Comparison of ENCODE assay signal across 8 mouse cellular contexts in the genomic region with DNA sequence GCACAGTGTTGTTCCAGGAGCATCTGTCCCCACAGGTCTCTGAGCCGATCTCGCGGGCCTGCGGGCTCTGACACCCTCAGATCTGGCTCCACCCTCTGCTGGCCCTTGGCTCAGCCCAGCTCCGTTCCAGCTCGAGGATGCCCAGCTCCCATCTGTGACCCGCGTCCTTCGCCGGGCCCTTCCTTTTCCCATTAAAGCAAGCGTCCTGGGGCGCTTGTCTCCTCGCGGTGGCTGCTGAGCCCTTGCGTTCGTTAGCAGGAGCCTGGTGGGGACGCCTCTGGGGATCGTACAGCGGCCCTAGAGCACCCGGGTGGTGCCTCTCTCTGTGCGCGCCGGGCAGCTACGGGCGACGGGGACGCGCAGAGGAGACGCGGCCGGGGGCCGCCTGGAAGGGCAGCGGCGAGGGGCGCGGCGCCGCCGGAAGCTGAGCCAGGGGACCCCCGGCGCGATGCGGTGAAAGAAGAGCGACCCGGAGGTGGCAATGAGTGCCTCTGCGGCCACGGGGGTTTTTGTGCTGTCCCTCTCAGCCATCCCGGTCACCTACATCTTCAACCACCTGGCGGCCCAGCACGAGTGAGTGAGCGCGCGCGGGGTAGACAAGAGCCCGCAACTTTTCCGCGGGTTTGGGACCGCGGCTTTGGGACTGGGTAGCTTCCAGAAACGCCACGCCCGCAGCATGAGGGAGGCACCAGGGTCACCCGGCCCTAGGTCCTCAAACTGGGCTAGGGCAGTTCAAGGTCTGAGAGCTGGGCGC. TPM values are rescaled to one million over a fixed set of nuclear protein-coding genes. Genes with fewer than 3 reads are reported as not detected.
A peak's percentile ranks its signal among the peaks of the same experiment; 100 is the strongest.
DNase-seq lines count a peak whose midpoint lies in the region; ATAC-seq and TF ChIP-seq lines count a peak whose summit lies in the region.

A gene (plus strand): TSS at position 34 of the 754 bp plus-strand sequence.

- no peaks in the 10 kb centered on the region for H3K79me2 ChIP-seq in heart, adult 2 months (replicated peaks; ENCODE audit: control insufficient read depth, insufficient read depth, low read length)

- peak; percentile 42; the same call in 1 of the 2 replicates for TF ChIP-seq POLR2A in heart, adult 2 months (IDR thresholded peaks at IDR 0.05; ENCODE audit: insufficient read depth, low read depth, low read length)

- H3K27ac ChIP-seq in heart, adult 2 months = peak within 1 kb of the TSS; percentile 60
- H3K27ac ChIP-seq in kidney, postnatal 0 days = peak within 1 kb of the TSS; percentile 51; the same call in 1 of the 2 replicates
- H3K27ac ChIP-seq in liver, postnatal 0 days (ENCODE audit: low read depth) = peak within 1 kb of the TSS; percentile 76
- peak within 1 kb of the TSS; percentile 59 for H3K27ac ChIP-seq in neural tube, embryonic 13.5 days (replicated peaks)

- peaks cover 9% of the 10 kb centered on the region for H3K4me1 ChIP-seq in heart, adult 2 months (ENCODE audit: control insufficient read depth, insufficient read depth, low read length)
- H3K4me1 ChIP-seq in kidney, postnatal 0 days (replicated peaks; ENCODE audit: insufficient read depth, low read length) = peaks cover 6% of the 10 kb centered on the region; the same call in 1 of the 2 replicates
- H3K4me1 ChIP-seq in liver, postnatal 0 days (ENCODE audit: insufficient read depth) = peaks cover 31% of the 10 kb centered on the region
- H3K4me1 ChIP-seq in neural tube, embryonic 13.5 days (replicated peaks) = peaks cover 31% of the 10 kb centered on the region

- peak; percentile 65 for ATAC-seq in kidney, postnatal 0 days (replicated peaks; ENCODE audit: low FRiP score, low read depth)
- peak; percentile 28 for ATAC-seq in liver, postnatal 0 days
- peak; percentile 80 for ATAC-seq in neural tube, embryonic 13.5 days (ENCODE audit: low read depth)
- ATAC-seq in cerebellum, adult (ENCODE audit: insufficient number of reproducible peaks, low FRiP score, low TSS enrichment) = no peak

- peak within 1 kb of the TSS; percentile 98 for H3K4me2 ChIP-seq in kidney, postnatal 0 days (ENCODE audit: low read length)
- peak within 1 kb of the TSS; percentile 65 for H3K4me2 ChIP-seq in liver, postnatal 0 days (ENCODE audit: low read depth, low read length)
- peak within 1 kb of the TSS; percentile 98 for H3K4me2 ChIP-seq in neural tube, embryonic 13.5 days

- under 1% methylated on average over 64 of the region's 64 CpGs for WGBS in heart, adult 2 months
- WGBS in kidney, postnatal 0 days = under 1% methylated on average over 64 of the region's 64 CpGs
- under 1% methylated on average over 61 of the region's 64 CpGs for WGBS in liver, postnatal 0 days (ENCODE audit: insufficient replicate concordance)
- WGBS in neural tube, embryonic 13.5 days = under 1% methylated on average over 64 of the region's 64 CpGs

- H3K36me3 ChIP-seq in heart, adult 2 months (ENCODE audit: control insufficient read depth, insufficient read depth, low read length) = no peaks in the 10 kb centered on the region
- no peaks in the 10 kb centered on the region for H3K36me3 ChIP-seq in kidney, postnatal 0 days (ENCODE audit: insufficient read depth, low read length)
- no peaks in the 10 kb centered on the region for H3K36me3 ChIP-seq in liver, postnatal 0 days (replicated peaks; ENCODE audit: insufficient read depth, low read length)
- no peaks in the 10 kb centered on the region for H3K36me3 ChIP-seq in neural tube, embryonic 13.5 days

- peak within 1 kb of the TSS; percentile 47 for H3K9ac ChIP-seq in heart, adult 2 months (ENCODE audit: low read depth, low read length)
- peak within 1 kb of the TSS; percentile 62 for H3K9ac ChIP-seq in kidney, postnatal 0 days (ENCODE audit: low read depth, low read length)
- H3K9ac ChIP-seq in liver, postnatal 0 days (replicated peaks) = peak within 1 kb of the TSS; percentile 63
- H3K9ac ChIP-seq in neural tube, embryonic 13.5 days = peak within 1 kb of the TSS; percentile 82

- no peak for TF ChIP-seq CTCF in heart, adult 2 months (IDR thresholded peaks at IDR 0.05)
- TF ChIP-seq CTCF in kidney, postnatal 0 days (IDR thresholded peaks at IDR 0.05; ENCODE audit: low read depth) = no peak
- no peak for TF ChIP-seq CTCF in liver, postnatal 0 days (IDR thresholded peaks at IDR 0.05; ENCODE audit: low read depth)

- DNase-seq in spleen, adult 18-20 months = peak; percentile 54 to 55
- DNase-seq in spleen, adult 12 weeks (ENCODE audit: low spot score) = no peak
- DNase-seq in embryo, embryonic 10 days (ENCODE audit: low spot score) = peak; percentile 71
- DNase-seq in heart, adult 2 months = peak; percentile 65 to 71
- peak; percentile 55 for DNase-seq in kidney, postnatal 0 days (ENCODE audit: low spot score)
- peak; percentile 47 for DNase-seq in liver, postnatal 0 days

- H3K4me3 ChIP-seq in heart, adult 2 months = peak within 1 kb of the TSS; percentile 67
- peak within 1 kb of the TSS; percentile 58 for H3K4me3 ChIP-seq in kidney, postnatal 0 days (replicated peaks; ENCODE audit: low read depth, low read length)
- H3K4me3 ChIP-seq in liver, postnatal 0 days (ENCODE audit: low read depth, low read length) = peak within 1 kb of the TSS; percentile 56
- peak within 1 kb of the TSS; percentile 64 for H3K4me3 ChIP-seq in neural tube, embryonic 13.5 days

- H3K27me3 ChIP-seq in heart, adult 2 months (ENCODE audit: control insufficient read depth, insufficient read depth, low read length) = no peaks in the 10 kb centered on the region
- no peaks in the 10 kb centered on the region for H3K27me3 ChIP-seq in kidney, postnatal 0 days (ENCODE audit: insufficient read depth, low read length)
- peaks cover 49% of the 10 kb centered on the region for H3K27me3 ChIP-seq in liver, postnatal 0 days (ENCODE audit: insufficient read depth, low read length)
- peaks cover 24% of the 10 kb centered on the region for H3K27me3 ChIP-seq in neural tube, embryonic 13.5 days

- no peaks in the 10 kb centered on the region for H3K9me3 ChIP-seq in kidney, postnatal 0 days (replicated peaks; ENCODE audit: low read length)
- H3K9me3 ChIP-seq in liver, postnatal 0 days (ENCODE audit: low read length) = no peaks in the 10 kb centered on the region
- no peaks in the 10 kb centered on the region for H3K9me3 ChIP-seq in neural tube, embryonic 13.5 days

- intact Hi-C loops in heart, adult 2 months (cut with DNase I) = no loop called here

- TF ChIP-seq EP300 in heart, adult 2 months (IDR thresholded peaks at IDR 0.05; ENCODE audit: insufficient read depth, low read depth, low read length) = no peak
- TF ChIP-seq EP300 in liver, postnatal 0 days (IDR thresholded peaks at IDR 0.05; ENCODE audit: low read depth) = no peak

RNA-seq across cellular contexts. Expression of the gene that starts here (rescaled TPM):
- total RNA-seq in heart, adult 2 months (2021) = 10 to 100 TPM in 1 of 2 experiments, 1 to 10 TPM in 1; 9.1 to 12.6 TPM
- polyA plus RNA-seq in heart, adult 2 months (2012; rRNA removed) = 21.4 and 28.5 TPM in 2 replicates
- polyA plus RNA-seq in kidney, postnatal 0 days (2015; fragmentation: Nextera tagmentation; extraction: Ambion mirVana) = 10.4 TPM in 2 replicates
- polyA plus RNA-seq in liver, postnatal 0 days (2015; fragmentation: Nextera tagmentation; extraction: Ambion mirVana) = 8.7 and 9.0 TPM in 2 replicates
- polyA plus RNA-seq in neural tube, embryonic 13.5 days (2015; fragmentation: Nextera tagmentation; extraction: Ambion mirVana) = 13.4 TPM in 2 replicates
